Mouse (Mus musculus) liver, embryonic 14.5 days (tissue): ENCODE measurements around the gene 1700025B11Rik. TPM values are rescaled to one million over a fixed set of nuclear protein-coding genes. Genes with fewer than 3 reads are reported as not detected.
A peak's percentile ranks its signal among the peaks of the same experiment; 100 is the strongest.
"Not testable (repeated sequence)": the region's sequence is repeated elsewhere in the genome, so short reads cannot be mapped to it uniquely, and the experiment has no call there.

ENCODE experiments used
- ATAC-seq: fragments of 200-750 bp; cut with Nextera tagmentation; 2 replicates; pipeline ENCODE4 v1.8.0; 2017; ENCODE audit warnings: moderate number of reproducible peaks, mild to moderate bottlenecking, moderate library complexity; ENCODE audit not compliant: insufficient read depth
- DNase-seq, 3 experiments: peaks; one replicate each; pipeline ENCODE4 v3.0.0-alpha.2; 2012 to 2013; ENCODE audit warnings: low read depth in 3 of 3, low spot score in 3 of 3
- H3K27ac ChIP-seq: fragments of 300-500 bp; sonication (generic); 2 replicates; pipeline ENCODE4 v1.5.1; 2014; ENCODE audit warnings: moderate library complexity, mild to moderate bottlenecking, control low read depth, inconsistent platforms
- H3K27me3 ChIP-seq: fragments of 300-500 bp; sonication (generic); 2 replicates; pipeline ENCODE4 v1.6.1; 2014; ENCODE audit warnings: mild to moderate bottlenecking, low read length, moderate library complexity; ENCODE audit not compliant: control insufficient read depth, insufficient read depth
- H3K36me3 ChIP-seq: fragments of 300-500 bp; sonication (generic); replicated peaks from 2 replicates; pipeline ENCODE4 v1.6.1; 2014; ENCODE audit warnings: low read depth; ENCODE audit not compliant: control insufficient read depth, insufficient read depth
- H3K4me1 ChIP-seq, 2 experiments: fragments of 200-500 bp in 1 of 2; fragments of 300-500 bp in 1 of 2; sonication (generic) in 1 of 2; replicated peaks; 2 replicates each; pipeline ENCODE4 v1.6.1; 2012 to 2014; ENCODE audit warnings: antibody characterized with exemption in 1 of 2, inconsistent platforms in 1 of 2, low read length in 1 of 2; ENCODE audit not compliant: control insufficient read depth in 2 of 2, insufficient read depth in 2 of 2
- H3K4me2 ChIP-seq: fragments of 300-500 bp; sonication (generic); 2 replicates; pipeline ENCODE4 v1.6.1; 2014; ENCODE audit warnings: low read depth, mild to moderate bottlenecking, control low read depth, moderate library complexity
- H3K4me3 ChIP-seq, 2 experiments: fragments of 200-500 bp in 1 of 2; fragments of 300-500 bp in 1 of 2; sonication (generic) in 1 of 2; 2 replicates each; pipeline ENCODE4 v1.5.1; 2012 to 2014; ENCODE audit warnings: low read depth in 2 of 2, low read length in 2 of 2, mild to moderate bottlenecking in 2 of 2, control low read depth in 1 of 2, inconsistent platforms in 1 of 2, moderate library complexity in 1 of 2; ENCODE audit not compliant: insufficient read depth in 1 of 2
- H3K9ac ChIP-seq: fragments of 300-500 bp; sonication (generic); replicated peaks from 2 replicates; pipeline ENCODE4 v1.6.1; 2014; ENCODE audit warnings: mild to moderate bottlenecking, control low read depth, moderate library complexity
- H3K9me3 ChIP-seq: fragments of 300-500 bp; sonication (generic); 2 replicates; pipeline ENCODE4 v1.6.1; 2016; ENCODE audit warnings: low read length, mixed read lengths; ENCODE audit not compliant: control insufficient read depth
- CTCF ChIP-seq: IDR thresholded peaks from 2 replicates; pipeline ENCODE4 v1.5.1; 2016; ENCODE audit warnings: antibody characterized with exemption, low read depth, control low read depth
- EP300 ChIP-seq: IDR thresholded peaks from 2 replicates; pipeline ENCODE4 v1.6.1; 2016; ENCODE audit warnings: antibody characterized with exemption, low read depth
- WGBS: fragments of 180-500 bp; shearing (Covaris S2); extraction: QIAGEN DNeasy Blood & Tissue Kit; methylation state at CpG from one replicate; pipeline ENCODE4 v1.1.7; 2014; ENCODE audit not compliant: insufficient replicate concordance; 5-methylcytosine and 5-hydroxymethylcytosine counted together
- polyA plus RNA-seq, 2 experiments: library from polyadenylated mRNA; depleted of rRNA in 1 of 2; stranded (reverse) in 1 of 2; unstranded in 1 of 2; fragments of >200 nt; fragmentation: Nextera tagmentation in 1 of 2; extraction: Ambion mirVana in 1 of 2; gene quantifications; 2 replicates each; pipeline versions ENCODE4 v1.2.1 to v1.2.3; 2012 to 2014

The 1700025B11Rik gene
- polyA plus RNA-seq, 2 experiments = not detected

DNA sequence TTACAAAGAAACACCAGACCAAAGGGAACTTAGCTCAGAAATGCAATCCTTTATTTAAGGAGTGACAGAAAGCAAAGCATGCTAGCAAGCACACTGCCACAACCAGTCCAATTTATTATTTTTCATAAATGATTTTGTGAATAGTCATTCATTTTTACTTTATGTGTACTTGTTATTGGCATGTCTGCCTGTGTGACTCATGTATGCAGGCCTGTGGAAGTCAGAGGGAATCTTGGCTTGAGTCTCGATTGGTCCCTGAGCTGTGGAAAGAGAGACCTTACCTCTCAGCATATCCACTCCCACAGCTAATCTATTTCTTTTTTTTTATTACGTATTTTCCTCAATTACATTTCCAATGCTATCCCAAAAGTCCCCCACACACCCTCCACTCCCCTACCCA is 17.1 kb upstream of the 1700025B11Rik start:
- Histone ChIP-seq H3K9me3 (no peaks in the 10 kb centered on the region; the same call in 1 of the 2 replicates), H3K4me3 (no peak overlapping the region), H3K4me2 (no peak overlapping the region), H3K27me3 (no peaks in the 10 kb centered on the region), H3K9ac (no peak overlapping the region), H3K36me3 (no peaks in the 10 kb centered on the region), H3K4me1 (no peaks in the 10 kb centered on the region), H3K27ac (no peak overlapping the region)
- 57% methylated on average over 2 of the region's 2 CpGs for WGBS
- no peak for DNase-seq
- TF ChIP-seq EP300 = no peak
- no peak for TF ChIP-seq CTCF
- ATAC-seq = no peak

DNA sequence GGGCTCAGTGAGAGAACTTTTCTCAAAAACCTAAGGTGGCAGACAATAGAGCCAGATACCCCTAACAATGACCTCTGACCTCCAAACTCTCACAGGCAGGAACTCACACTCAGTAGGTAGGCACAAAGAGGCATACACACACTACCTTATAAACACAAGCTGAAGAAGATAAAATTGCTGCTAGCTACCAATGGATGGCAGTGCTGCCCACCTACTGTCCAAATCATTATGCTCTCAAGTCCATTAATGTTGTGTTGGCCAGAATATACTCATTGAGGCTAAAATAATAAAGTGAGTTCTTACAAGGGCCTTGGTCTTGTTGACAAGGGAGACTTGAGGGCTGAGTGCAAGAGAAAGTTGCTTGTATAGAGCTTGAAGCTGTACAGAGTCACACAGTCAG is 1.5 kb upstream of the 1700025B11Rik start:
- H3K4me1 ChIP-seq = no peaks in the 10 kb centered on the region
- no peaks in the 10 kb centered on the region for H3K9me3 ChIP-seq
- no peaks in the 10 kb centered on the region for H3K36me3 ChIP-seq
- H3K4me3 ChIP-seq = no peak overlapping the region
- DNase-seq (no peak), ATAC-seq (no peak)
- H3K27ac ChIP-seq = no peak overlapping the region
- H3K9ac ChIP-seq = no peak overlapping the region
- H3K27me3 ChIP-seq = no peaks in the 10 kb centered on the region
- no peak overlapping the region for H3K4me2 ChIP-seq
- TF ChIP-seq EP300 (no peak), CTCF (no peak)

DNA sequence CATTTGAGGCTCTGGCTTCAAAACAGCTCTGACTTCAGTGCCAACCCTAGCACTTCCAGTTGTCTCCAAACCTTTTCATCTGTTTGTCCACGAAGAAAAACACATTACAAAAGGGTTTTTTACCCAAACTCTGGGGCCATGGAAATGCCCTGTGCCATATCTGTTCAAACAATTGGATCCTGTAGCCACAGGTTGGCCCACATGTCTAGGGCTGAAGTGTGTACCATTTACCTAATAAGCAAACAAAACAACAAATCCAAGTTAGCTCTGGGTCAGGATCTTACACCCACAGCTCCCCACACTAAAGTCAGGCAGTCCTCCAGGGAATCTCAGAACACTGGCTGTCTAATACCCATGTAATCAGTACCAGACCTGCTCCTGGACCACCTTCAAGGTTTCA is 22.5 kb downstream of the 1700025B11Rik start:
- H3K27ac ChIP-seq, DNase-seq, H3K4me1 ChIP-seq, H3K4me3 ChIP-seq, H3K4me2 ChIP-seq, H3K9me3 ChIP-seq, H3K27me3 ChIP-seq, H3K36me3 ChIP-seq, H3K9ac ChIP-seq, ATAC-seq: not testable (repeated sequence)
- 10% methylated on average over 1 of the region's 1 CpGs for WGBS

DNA sequence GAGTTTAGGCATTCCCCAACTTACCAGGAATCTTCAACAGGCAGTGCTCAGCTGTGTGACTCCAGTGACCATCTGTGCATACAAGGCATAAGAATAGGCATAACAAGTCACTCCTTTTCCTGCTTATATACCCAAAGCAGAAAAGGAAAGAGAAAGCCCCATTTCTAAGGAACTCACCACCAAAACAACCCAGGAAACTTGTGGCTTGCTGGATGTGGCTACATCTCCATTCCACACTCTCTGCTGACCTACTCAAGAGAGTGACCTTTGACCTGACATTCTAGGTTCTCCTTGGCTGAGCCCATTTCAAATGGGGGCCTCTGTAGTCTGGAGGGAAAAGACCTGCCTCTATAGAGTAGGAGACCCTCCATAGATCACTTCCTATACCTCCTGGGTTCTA is 28.5 kb downstream of the 1700025B11Rik start, which contains the start of gene Apol7c:
Gene Apol7c (minus strand): TSS at position 101 of the 400 bp plus-strand sequence.
- no peaks in the 10 kb centered on the region for H3K36me3 ChIP-seq
- no peak within 1 kb of the TSS for H3K27ac ChIP-seq
- no peaks in the 10 kb centered on the region for H3K27me3 ChIP-seq
- H3K4me3 ChIP-seq = no peak within 1 kb of the TSS
- ATAC-seq (no peak), DNase-seq (no peak)
- H3K4me1 ChIP-seq = no peaks in the 10 kb centered on the region
- H3K9ac ChIP-seq = no peak within 1 kb of the TSS
- H3K4me2 ChIP-seq = no peak within 1 kb of the TSS
- TF ChIP-seq EP300 (no peak), CTCF (no peak)
- no peaks in the 10 kb centered on the region for H3K9me3 ChIP-seq

GRCm38 (mm10) chr15:77523186-77523843 is 38.4 kb downstream of the 1700025B11Rik start:
- H3K4me1 ChIP-seq, H3K9me3 ChIP-seq, H3K4me3 ChIP-seq, H3K4me2 ChIP-seq, H3K36me3 ChIP-seq, H3K27ac ChIP-seq, H3K27me3 ChIP-seq, H3K9ac ChIP-seq, ATAC-seq: not testable (repeated sequence)
- peak; percentile 61 for TF ChIP-seq CTCF
- WGBS = 12% methylated on average over 6 of the region's 6 CpGs
- DNase-seq = peak in 1 of 3 experiments; percentile 3

GRCm38 (mm10) chr15:77520596-77520995 is 41.1 kb downstream of the 1700025B11Rik start:
- H3K9me3 ChIP-seq, H3K4me3 ChIP-seq, H3K27me3 ChIP-seq, H3K9ac ChIP-seq, H3K4me1 ChIP-seq, ATAC-seq, DNase-seq, H3K36me3 ChIP-seq, H3K27ac ChIP-seq, H3K4me2 ChIP-seq: not testable (repeated sequence)
- 28% methylated on average over 4 of the region's 4 CpGs for WGBS

Other genes with a start within 250 kb of the 1700025B11Rik start
- 0.25 and 0.26 TPM in 2 replicates for gene Apol7a, start 162.8 kb downstream of the 1700025B11Rik start, polyA plus RNA-seq (2012; rRNA removed)
- gene Apol7a, start 162.8 kb downstream of the 1700025B11Rik start, polyA plus RNA-seq (2014; fragmentation: Nextera tagmentation; extraction: Ambion mirVana) = 0.56 and 0.69 TPM in 2 replicates
- gene Apol9a, start 150.8 kb downstream of the 1700025B11Rik start, polyA plus RNA-seq (2012; rRNA removed) = not detected in 2 replicates
- not detected in 2 replicates for gene Apol9a, start 150.8 kb downstream of the 1700025B11Rik start, polyA plus RNA-seq (2014; fragmentation: Nextera tagmentation; extraction: Ambion mirVana)
- not detected in 2 replicates for gene Apol7b, start 114.4 kb downstream of the 1700025B11Rik start, polyA plus RNA-seq (2012; rRNA removed)
- not detected in 2 replicates for gene Apol7b, start 114.4 kb downstream of the 1700025B11Rik start, polyA plus RNA-seq (2014; fragmentation: Nextera tagmentation; extraction: Ambion mirVana)
- 0.01 and 0.03 TPM in 2 replicates for gene Apol10a, start 84.8 kb downstream of the 1700025B11Rik start, polyA plus RNA-seq (2012; rRNA removed)
- gene Apol10a, start 84.8 kb downstream of the 1700025B11Rik start, polyA plus RNA-seq (2014; fragmentation: Nextera tagmentation; extraction: Ambion mirVana) = not detected in 2 replicates
- 0.05 and 0.15 TPM in 2 replicates for gene Apol11a, start 53.6 kb downstream of the 1700025B11Rik start, polyA plus RNA-seq (2012; rRNA removed)
- gene Apol11a, start 53.6 kb downstream of the 1700025B11Rik start, polyA plus RNA-seq (2014; fragmentation: Nextera tagmentation; extraction: Ambion mirVana) = 0.08 and 0.19 TPM in 2 replicates
- gene Apol7c, start 28.6 kb downstream of the 1700025B11Rik start, polyA plus RNA-seq (2012; rRNA removed) = 0.01 TPM in 1 of 2 replicates, not detected in the other
- gene Apol7c, start 28.6 kb downstream of the 1700025B11Rik start, polyA plus RNA-seq (2014; fragmentation: Nextera tagmentation; extraction: Ambion mirVana) = not detected in 2 replicates
- gene Apol10b, start 34.2 kb upstream of the 1700025B11Rik start, polyA plus RNA-seq (2012; rRNA removed) = not detected in 2 replicates
- not detected in 2 replicates for gene Apol10b, start 34.2 kb upstream of the 1700025B11Rik start, polyA plus RNA-seq (2014; fragmentation: Nextera tagmentation; extraction: Ambion mirVana)
- gene Gm36245, start 37.4 kb upstream of the 1700025B11Rik start, polyA plus RNA-seq (2012; rRNA removed) = not detected in 2 replicates
- not detected in 2 replicates for gene Gm36245, start 37.4 kb upstream of the 1700025B11Rik start, polyA plus RNA-seq (2014; fragmentation: Nextera tagmentation; extraction: Ambion mirVana)
- 2.2 and 3.6 TPM in 2 replicates for gene Apol11b, start 81.4 kb upstream of the 1700025B11Rik start, polyA plus RNA-seq (2012; rRNA removed)
- 6.3 and 6.9 TPM in 2 replicates for gene Apol11b, start 81.4 kb upstream of the 1700025B11Rik start, polyA plus RNA-seq (2014; fragmentation: Nextera tagmentation; extraction: Ambion mirVana)
- 0.02 TPM in 1 of 2 replicates, not detected in the other for gene Apol7e, start 137.0 kb upstream of the 1700025B11Rik start, polyA plus RNA-seq (2012; rRNA removed)
- gene Apol7e, start 137.0 kb upstream of the 1700025B11Rik start, polyA plus RNA-seq (2014; fragmentation: Nextera tagmentation; extraction: Ambion mirVana) = not detected in 2 replicates
- 0.04 and 0.05 TPM in 2 replicates for gene Apol9b, start 167.1 kb upstream of the 1700025B11Rik start, polyA plus RNA-seq (2012; rRNA removed)
- 0.06 TPM in 1 of 2 replicates, not detected in the other for gene Apol9b, start 167.1 kb upstream of the 1700025B11Rik start, polyA plus RNA-seq (2014; fragmentation: Nextera tagmentation; extraction: Ambion mirVana)
- 32.6 and 43.9 TPM in 2 replicates for gene Apol8, start 195.1 kb upstream of the 1700025B11Rik start, polyA plus RNA-seq (2012; rRNA removed)
- gene Apol8, start 195.1 kb upstream of the 1700025B11Rik start, polyA plus RNA-seq (2014; fragmentation: Nextera tagmentation; extraction: Ambion mirVana) = 12.7 and 13.5 TPM in 2 replicates